Mouse (Mus musculus): ENCODE measurements around the gene Slc25a20. TPM values are rescaled to one million over a fixed set of nuclear protein-coding genes. Genes with fewer than 3 reads are reported as not detected.

The Slc25a20 gene
- polyA plus RNA-seq, 1 experiment from 2014 or later: 44.2 TPM

- no peak for ATAC-seq (replicated peaks)
- Histone ChIP-seq H3K9ac (replicated peaks) (no peak overlapping the region), H3K27ac (replicated peaks) (no peak overlapping the region), H3K27me3 (no peaks in the 10 kb centered on the region), H3K4me2 (replicated peaks) (no peak overlapping the region), H3K9me3 (no peaks in the 10 kb centered on the region), H3K4me3 (no peak overlapping the region), H3K4me1 (peaks cover 17% of the 10 kb centered on the region), H3K36me3 (peaks cover 6% of the 10 kb centered on the region; the same call in 1 of the 2 replicates)
- 74% methylated on average over 9 of the region's 9 CpGs for WGBS
Observed at GRCm38 (mm10) chr9:108688451-108688850, 26.6 kb downstream of the Slc25a20 start.

GRCm38 (mm10) chr9:108689106-108689505, 27.2 kb downstream of the Slc25a20 start, which contains the start of gene Prkar2a:
Gene Prkar2a, plus strand, starts transcription at chr9:108689314.
- Histone ChIP-seq H3K36me3 (peaks cover 4% of the 10 kb centered on the region; the same call in 1 of the 2 replicates), H3K27ac (replicated peaks) (peak within 1 kb of the TSS; percentile 24; the same call in 1 of the 2 replicates), H3K27me3 (no peaks in the 10 kb centered on the region), H3K4me1 (peaks cover 24% of the 10 kb centered on the region), H3K4me3 (no peak within 1 kb of the TSS), H3K4me2 (replicated peaks) (no peak within 1 kb of the TSS), H3K9ac (replicated peaks) (no peak within 1 kb of the TSS), H3K9me3 (no peaks in the 10 kb centered on the region)
- 31% methylated on average over 1 of the region's 1 CpGs for WGBS
- no peak for ATAC-seq (replicated peaks)

GRCm38 (mm10) chr9:108689993-108690392, 28.1 kb downstream of the Slc25a20 start:
- H3K9ac ChIP-seq (replicated peaks): no peak overlapping the region
- H3K4me3 ChIP-seq: no peak overlapping the region
- ATAC-seq (replicated peaks): no peak
- no peaks in the 10 kb centered on the region for H3K9me3 ChIP-seq
- H3K36me3 ChIP-seq: peaks cover 3% of the 10 kb centered on the region; the same call in 1 of the 2 replicates
- no peaks in the 10 kb centered on the region for H3K27me3 ChIP-seq
- H3K4me2 ChIP-seq (replicated peaks): no peak overlapping the region
- no peak overlapping the region for H3K27ac ChIP-seq (replicated peaks)
- WGBS: 87% methylated on average over 1 of the region's 1 CpGs
- peaks cover 33% of the 10 kb centered on the region for H3K4me1 ChIP-seq

- WGBS: 70% methylated on average over 6 of the region's 6 CpGs
- no peaks in the 10 kb centered on the region for H3K27me3 ChIP-seq
- H3K4me1 ChIP-seq: peaks cover 33% of the 10 kb centered on the region
- no peak overlapping the region for H3K4me2 ChIP-seq (replicated peaks)
- no peaks in the 10 kb centered on the region for H3K9me3 ChIP-seq
- no peak for ATAC-seq (replicated peaks)
- no peak overlapping the region for H3K27ac ChIP-seq (replicated peaks)
- H3K36me3 ChIP-seq: no peaks in the 10 kb centered on the region
- no peak overlapping the region for H3K4me3 ChIP-seq
- no peak overlapping the region for H3K9ac ChIP-seq (replicated peaks)
Observed at GRCm38 (mm10) chr9:108690914-108691313, 29.0 kb downstream of the Slc25a20 start.

- Histone ChIP-seq H3K36me3 (no peaks in the 10 kb centered on the region), H3K9ac (replicated peaks) (peak overlapping the region; percentile 70), H3K27me3 (no peaks in the 10 kb centered on the region), H3K4me1 (peaks cover 33% of the 10 kb centered on the region), H3K4me2 (replicated peaks) (peak overlapping the region; percentile 60), H3K4me3 (peak overlapping the region; percentile 72), H3K27ac (replicated peaks) (peak overlapping the region; percentile 69; the same call in 1 of the 2 replicates), H3K9me3 (no peaks in the 10 kb centered on the region)
- 70% methylated on average over 8 of the region's 8 CpGs for WGBS
- peak; percentile 12; the same call in 1 of the 2 replicates for ATAC-seq (replicated peaks)
Observed at GRCm38 (mm10) chr9:108691371-108691770, 29.5 kb downstream of the Slc25a20 start.

GRCm38 (mm10) chr9:108691846-108692225, 29.9 kb downstream of the Slc25a20 start:
- peak overlapping the region; percentile 69 for H3K27ac ChIP-seq (replicated peaks)
- H3K27me3 ChIP-seq: no peaks in the 10 kb centered on the region
- WGBS: 1% methylated on average over 31 of the region's 42 CpGs
- H3K4me3 ChIP-seq: peak overlapping the region; percentile 72
- ATAC-seq (replicated peaks): peak; percentile 89
- H3K36me3 ChIP-seq: no peaks in the 10 kb centered on the region
- peaks cover 33% of the 10 kb centered on the region for H3K4me1 ChIP-seq
- no peaks in the 10 kb centered on the region for H3K9me3 ChIP-seq
- H3K9ac ChIP-seq (replicated peaks): peak overlapping the region; percentile 70
- H3K4me2 ChIP-seq (replicated peaks): peak overlapping the region; percentile 60

- H3K9me3 ChIP-seq: no peaks in the 10 kb centered on the region
- no peaks in the 10 kb centered on the region for H3K36me3 ChIP-seq
- peak; percentile 81 for ATAC-seq (replicated peaks)
- under 1% methylated on average over 86 of the region's 92 CpGs for WGBS
- H3K27ac ChIP-seq (replicated peaks): peak overlapping the region; percentile 69
- H3K4me2 ChIP-seq (replicated peaks): peak overlapping the region; percentile 60
- no peaks in the 10 kb centered on the region for H3K27me3 ChIP-seq
- peak overlapping the region; percentile 70 for H3K9ac ChIP-seq (replicated peaks)
- H3K4me3 ChIP-seq: peak overlapping the region; percentile 72
- peaks cover 33% of the 10 kb centered on the region for H3K4me1 ChIP-seq
Observed at GRCm38 (mm10) chr9:108692226-108693041, 30.5 kb downstream of the Slc25a20 start.

- H3K9ac ChIP-seq (replicated peaks): no peak overlapping the region
- peaks cover 31% of the 10 kb centered on the region for H3K4me1 ChIP-seq
- ATAC-seq (replicated peaks): no peak
- no peaks in the 10 kb centered on the region for H3K9me3 ChIP-seq
- WGBS: 65% methylated on average over 4 of the region's 4 CpGs
- H3K27me3 ChIP-seq: no peaks in the 10 kb centered on the region
- no peak overlapping the region for H3K27ac ChIP-seq (replicated peaks)
- peaks cover 4% of the 10 kb centered on the region; the same call in 1 of the 2 replicates for H3K36me3 ChIP-seq
- H3K4me3 ChIP-seq: peak overlapping the region; percentile 4; the same call in 1 of the 2 replicates
- peak overlapping the region; percentile 60 for H3K4me2 ChIP-seq (replicated peaks)
Observed at GRCm38 (mm10) chr9:108693946-108694345, 32.1 kb downstream of the Slc25a20 start.

GRCm38 (mm10) chr9:108694533-108694932, 32.6 kb downstream of the Slc25a20 start:
- Histone ChIP-seq H3K27me3 (no peaks in the 10 kb centered on the region), H3K27ac (replicated peaks) (no peak overlapping the region), H3K9me3 (no peaks in the 10 kb centered on the region), H3K4me1 (peaks cover 28% of the 10 kb centered on the region), H3K4me3 (no peak overlapping the region), H3K36me3 (peaks cover 4% of the 10 kb centered on the region; the same call in 1 of the 2 replicates), H3K9ac (replicated peaks) (no peak overlapping the region), H3K4me2 (replicated peaks) (peak overlapping the region; percentile 60; the same call in 1 of the 2 replicates)
- WGBS: 94% methylated on average over 1 of the region's 1 CpGs
- no peak for ATAC-seq (replicated peaks)

GRCm38 (mm10) chr9:108702476-108702875, 40.6 kb downstream of the Slc25a20 start:
- H3K36me3 ChIP-seq: peaks cover 4% of the 10 kb centered on the region; the same call in 1 of the 2 replicates
- H3K27ac ChIP-seq (replicated peaks): no peak overlapping the region
- H3K9ac ChIP-seq (replicated peaks): no peak overlapping the region
- no peak overlapping the region for H3K4me2 ChIP-seq (replicated peaks)
- no peak overlapping the region for H3K4me3 ChIP-seq
- H3K9me3 ChIP-seq: no peaks in the 10 kb centered on the region
- H3K4me1 ChIP-seq: peaks cover 9% of the 10 kb centered on the region; the same call in 1 of the 2 replicates
- no peaks in the 10 kb centered on the region for H3K27me3 ChIP-seq
- ATAC-seq (replicated peaks): no peak

GRCm38 (mm10) chr9:108703373-108704110, 41.7 kb downstream of the Slc25a20 start:
- no peak overlapping the region for H3K27ac ChIP-seq (replicated peaks)
- no peak overlapping the region for H3K9ac ChIP-seq (replicated peaks)

GRCm38 (mm10) chr9:108704591-108704990, 42.7 kb downstream of the Slc25a20 start:
- Histone ChIP-seq H3K27me3 (no peaks in the 10 kb centered on the region), H3K27ac (replicated peaks) (no peak overlapping the region), H3K9me3 (no peaks in the 10 kb centered on the region), H3K9ac (replicated peaks) (no peak overlapping the region), H3K4me3 (no peak overlapping the region), H3K4me1 (peaks cover 9% of the 10 kb centered on the region; the same call in 1 of the 2 replicates), H3K4me2 (replicated peaks) (no peak overlapping the region), H3K36me3 (no peaks in the 10 kb centered on the region)
- ATAC-seq (replicated peaks): no peak
- WGBS: 83% methylated on average over 7 of the region's 7 CpGs

More at GRCm38 (mm10) chr9:108703373-108704110, 41.7 kb downstream of the Slc25a20 start:
- Histone ChIP-seq H3K4me2 (replicated peaks) (no peak overlapping the region), H3K36me3 (no peaks in the 10 kb centered on the region), H3K4me1 (peaks cover 9% of the 10 kb centered on the region; the same call in 1 of the 2 replicates), H3K4me3 (no peak overlapping the region), H3K27me3 (no peaks in the 10 kb centered on the region), H3K9me3 (no peaks in the 10 kb centered on the region)
- 32% methylated on average over 12 of the region's 12 CpGs for WGBS
- no peak for ATAC-seq (replicated peaks)
